Mouse (Mus musculus): ENCODE data around the gene Trcg1.
"Not testable (repeated sequence)": the region's sequence is repeated elsewhere in the genome, so short reads cannot be mapped to it uniquely, and the experiment has no call there.

Gene Trcg1

DNA sequence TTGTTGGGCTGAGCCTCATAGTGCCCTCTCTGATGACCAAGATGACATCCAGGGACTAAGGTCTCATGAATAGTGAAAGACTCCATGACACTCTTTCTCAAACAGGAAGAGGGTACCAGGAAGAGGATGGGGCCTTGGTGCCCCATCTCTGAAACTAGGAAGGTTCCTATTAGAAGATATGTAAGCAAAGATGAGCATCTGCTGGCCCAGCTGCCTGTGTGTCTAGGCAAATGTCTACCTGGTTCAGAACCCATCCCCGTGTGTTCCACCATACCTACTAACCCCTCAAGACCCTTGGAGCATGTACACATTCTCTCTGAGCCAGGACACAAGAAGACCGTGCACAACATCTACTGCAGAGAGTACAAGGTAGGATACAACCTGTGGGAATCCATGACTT is at the start of gene Trcg1:
TSS of gene Trcg1 (plus strand) at position 301 of the 400 bp plus-strand sequence.
- DNase-seq, result no peak

DNA sequence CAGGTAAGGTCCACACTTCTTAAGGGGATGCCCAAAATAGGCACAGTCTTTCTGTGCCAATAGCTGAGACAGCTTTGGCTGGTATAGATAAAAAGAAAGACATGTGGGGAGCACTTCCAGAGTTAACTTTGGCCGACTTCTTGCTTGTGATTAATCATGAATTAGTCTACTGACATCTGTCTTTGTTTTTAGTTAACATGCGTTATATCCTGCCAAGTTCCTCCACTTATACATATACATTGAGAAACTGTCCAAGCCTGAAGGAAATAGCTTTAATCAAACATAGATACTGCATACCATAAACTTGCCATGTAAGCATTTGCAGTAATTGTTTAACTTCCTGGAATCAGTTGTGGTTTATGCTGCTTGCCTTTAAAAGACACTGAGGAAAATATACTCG is 39.6 kb upstream of the Trcg1 start:
- no peak for DNase-seq

DNA sequence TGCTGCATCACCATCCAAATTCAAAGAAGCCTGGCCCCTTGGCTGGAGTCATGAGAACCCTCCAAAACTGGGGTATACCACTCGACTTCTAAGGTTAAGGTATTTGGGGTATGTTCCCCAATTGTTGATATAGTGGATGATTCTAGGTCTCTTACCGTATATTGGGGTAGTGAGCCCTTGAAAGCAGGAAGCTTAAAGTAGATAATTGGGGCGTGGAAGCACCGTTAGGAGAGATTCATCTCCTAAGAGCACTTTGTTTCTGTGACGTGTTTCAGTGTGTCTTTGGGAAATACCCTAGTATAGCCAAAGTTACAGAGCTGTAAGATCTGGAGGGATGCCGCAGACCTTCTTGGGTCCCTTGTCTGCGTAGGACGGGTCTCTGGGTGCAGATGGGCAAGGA is 38.9 kb upstream of the Trcg1 start:
- no peak for DNase-seq

DNA sequence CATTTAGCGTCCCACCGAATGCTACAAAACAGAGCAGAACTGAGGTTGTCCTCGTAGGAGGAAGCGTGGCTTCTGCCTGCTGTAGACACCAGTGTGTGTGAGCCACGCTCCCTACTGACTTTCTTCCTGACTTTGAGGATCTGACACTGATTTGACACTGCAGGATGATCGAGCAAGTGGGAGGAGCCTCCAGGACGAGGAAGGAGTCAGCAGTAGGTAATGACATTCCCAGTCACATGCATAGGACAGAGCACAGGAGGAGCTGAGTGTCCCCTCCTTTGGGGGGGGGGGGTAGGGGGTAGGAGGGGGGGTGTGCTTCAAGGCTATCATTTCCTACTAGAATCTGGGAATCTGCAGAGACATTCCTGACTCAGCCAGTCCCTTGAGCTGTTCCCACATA is 33.4 kb upstream of the Trcg1 start:
- DNase-seq, result no peak

DNA sequence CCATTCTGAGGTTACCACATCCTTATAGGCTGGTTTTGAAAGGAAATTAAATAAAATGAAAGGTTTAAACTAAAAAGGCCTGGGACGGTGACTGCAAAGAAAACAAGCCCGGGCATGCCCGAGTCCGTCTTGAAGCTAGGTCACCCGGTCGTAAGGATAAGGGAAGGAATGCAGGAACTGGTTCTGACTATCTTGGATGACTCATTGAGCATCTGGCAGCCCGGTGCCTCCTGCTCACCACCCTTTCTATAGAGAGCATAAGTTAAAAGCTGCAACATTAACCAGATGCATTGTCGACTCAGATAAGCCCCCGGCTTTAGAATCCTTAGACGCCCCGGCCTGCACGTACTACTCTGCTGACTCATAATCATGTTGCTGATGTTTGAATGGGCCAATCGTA is 32.8 kb upstream of the Trcg1 start:
- DNase-seq, result not testable (repeated sequence)

DNA sequence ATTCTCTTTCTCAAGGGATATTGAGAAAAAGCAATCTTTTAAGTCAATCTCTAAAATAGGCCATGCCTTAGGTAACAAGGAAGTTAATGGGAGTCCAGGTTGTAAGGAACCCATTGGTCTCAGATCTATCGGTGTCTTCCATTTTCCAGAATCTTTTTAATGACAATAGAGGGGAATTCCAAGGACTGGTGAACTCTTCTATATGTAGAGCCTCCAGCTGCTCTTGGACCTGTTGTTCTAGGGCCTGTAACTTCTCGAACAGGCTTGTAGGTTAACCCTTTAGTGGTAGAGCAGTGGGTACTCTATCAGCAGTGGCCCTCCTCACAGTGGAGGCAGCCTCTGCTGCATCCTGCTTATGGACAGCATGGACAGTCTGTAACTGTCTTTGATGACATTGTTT is 29.5 kb upstream of the Trcg1 start:
- DNase-seq, result no peak

DNA sequence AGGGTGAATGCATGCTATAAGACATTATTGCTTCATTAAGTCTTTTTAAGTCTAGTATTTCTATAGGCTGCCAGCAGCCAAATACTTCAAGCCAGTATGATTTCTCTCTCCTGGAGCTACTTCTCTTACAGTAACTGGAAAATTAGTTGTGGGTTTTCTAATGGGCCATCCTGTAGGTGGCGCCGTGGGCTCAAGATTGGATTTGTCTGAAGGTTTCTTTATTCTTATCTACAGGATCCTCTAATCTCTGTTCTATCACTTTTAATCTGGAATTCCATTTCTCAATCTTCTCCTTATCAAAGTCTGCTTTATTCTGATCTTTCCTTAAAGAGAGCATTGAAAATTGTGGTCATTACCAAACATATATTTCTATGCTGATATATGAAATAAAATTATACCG is 27.0 kb upstream of the Trcg1 start:
- DNase-seq, result peak; percentile 20

DNA sequence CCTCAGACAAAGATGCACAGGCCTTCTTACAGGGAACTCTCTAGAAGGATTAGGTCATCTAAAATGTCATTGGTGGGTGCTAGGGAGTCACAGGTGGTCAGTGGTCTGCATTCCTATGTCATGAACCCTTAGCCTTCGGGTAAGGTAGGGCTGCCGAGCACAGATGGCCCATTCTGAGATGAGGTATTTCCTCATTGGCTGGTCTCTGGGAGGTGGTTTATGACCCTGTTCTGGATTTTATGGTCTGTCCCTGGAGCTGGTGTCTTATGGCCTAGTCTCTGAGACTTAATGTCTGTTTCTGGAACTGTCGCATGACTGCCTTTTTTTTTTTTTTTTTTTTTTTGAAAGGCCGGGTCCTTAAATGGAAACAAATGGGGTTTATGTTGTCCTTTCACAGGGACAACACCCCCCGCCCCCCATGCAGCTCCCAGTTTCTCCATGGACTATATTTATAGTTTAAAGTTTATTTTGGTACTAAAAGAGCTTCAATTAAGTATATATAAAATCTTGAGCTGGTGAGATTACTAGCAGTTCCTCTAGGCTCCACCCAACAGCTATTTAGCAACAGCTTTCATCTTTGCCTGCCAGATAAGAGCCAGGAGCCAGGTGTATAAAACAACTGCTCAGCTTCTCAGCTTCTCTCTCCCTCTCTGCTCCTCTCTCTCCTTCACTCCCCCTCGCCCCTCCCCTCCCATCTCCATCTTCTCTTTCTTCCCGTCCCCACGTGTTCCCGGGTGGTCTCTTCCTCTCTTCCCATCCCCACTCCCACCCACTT is 23.7 kb upstream of the Trcg1 start:
- DNase-seq, result no peak

DNA sequence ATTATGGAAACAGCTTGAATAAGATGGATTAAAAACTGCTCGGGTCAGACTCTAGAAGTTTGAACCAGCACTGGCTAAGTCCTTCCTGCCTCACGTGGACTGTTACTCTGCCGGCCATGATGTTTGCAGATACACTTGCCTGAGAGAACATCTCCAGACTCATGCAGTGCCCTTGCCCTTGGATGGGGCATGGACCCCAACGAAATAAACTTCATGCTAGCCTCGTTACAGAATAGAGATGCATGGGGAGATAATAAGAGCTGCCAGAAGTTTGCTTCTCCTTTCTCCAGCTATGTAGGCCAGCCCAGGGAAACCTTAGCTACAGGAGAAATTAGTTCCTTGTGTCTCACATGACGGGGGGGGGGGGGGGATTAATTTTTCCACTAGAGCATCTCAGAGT is 21.9 kb upstream of the Trcg1 start:
- DNase-seq, result no peak

DNA sequence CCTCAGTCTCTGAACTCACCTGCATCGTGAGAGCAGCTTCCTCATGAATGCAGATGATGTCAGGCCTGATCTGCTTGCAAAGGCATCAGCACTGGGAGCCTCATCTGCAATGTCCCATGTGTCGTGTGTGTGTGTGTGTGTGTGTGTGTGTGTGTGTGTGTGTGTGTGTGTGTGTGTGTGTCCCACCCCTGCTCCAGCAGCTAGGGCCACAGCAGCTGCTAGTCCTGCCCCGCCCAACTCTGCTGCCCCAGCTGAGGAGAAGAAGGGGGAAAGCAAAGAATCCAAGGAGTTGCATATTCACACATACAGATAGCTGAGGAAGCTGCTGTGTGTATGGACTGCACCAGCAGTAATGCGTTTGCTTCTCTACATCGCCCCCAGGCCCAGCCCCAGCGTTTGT is 19.1 kb upstream of the Trcg1 start:
- no peak for DNase-seq

DNA sequence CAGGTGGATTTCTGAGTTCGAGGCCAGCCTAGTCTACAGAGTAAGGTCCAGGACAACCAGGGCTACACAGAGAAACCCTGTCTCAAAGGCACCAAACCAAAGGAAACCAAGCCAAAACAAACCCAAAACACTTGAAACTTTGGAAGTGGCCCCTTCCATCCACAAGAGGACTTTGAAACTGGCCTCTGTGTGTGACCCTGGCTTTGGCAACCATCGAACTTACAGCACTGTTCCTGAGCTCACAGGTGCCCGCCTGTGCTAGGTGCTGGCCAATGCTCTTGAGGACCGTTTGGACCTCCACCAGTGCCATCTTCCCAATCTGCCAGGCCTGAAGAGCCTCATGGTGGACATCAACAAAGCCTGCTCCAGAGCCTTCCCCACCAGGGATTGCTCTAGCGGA is 17.6 kb upstream of the Trcg1 start:
- no peak for DNase-seq

DNA sequence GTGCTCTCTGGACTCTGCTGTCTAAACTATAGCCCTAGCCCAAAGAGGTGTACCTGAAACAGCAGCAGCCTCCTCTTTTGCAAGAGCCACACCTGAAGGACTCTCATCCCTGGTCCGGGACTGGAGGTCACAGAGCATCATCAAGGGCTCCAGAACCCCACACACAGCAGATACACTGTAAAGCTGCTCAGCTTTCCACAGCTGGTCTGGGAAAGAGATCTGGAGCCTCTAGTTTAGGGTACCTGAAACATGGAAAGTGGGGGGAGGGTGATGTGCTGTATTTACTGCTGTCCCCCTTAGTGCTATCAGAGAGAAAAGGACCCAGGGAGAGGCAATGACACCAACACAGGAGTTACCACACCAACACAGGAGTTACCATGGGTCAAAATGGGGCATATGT is 16.8 kb upstream of the Trcg1 start:
- DNase-seq, result no peak

DNA sequence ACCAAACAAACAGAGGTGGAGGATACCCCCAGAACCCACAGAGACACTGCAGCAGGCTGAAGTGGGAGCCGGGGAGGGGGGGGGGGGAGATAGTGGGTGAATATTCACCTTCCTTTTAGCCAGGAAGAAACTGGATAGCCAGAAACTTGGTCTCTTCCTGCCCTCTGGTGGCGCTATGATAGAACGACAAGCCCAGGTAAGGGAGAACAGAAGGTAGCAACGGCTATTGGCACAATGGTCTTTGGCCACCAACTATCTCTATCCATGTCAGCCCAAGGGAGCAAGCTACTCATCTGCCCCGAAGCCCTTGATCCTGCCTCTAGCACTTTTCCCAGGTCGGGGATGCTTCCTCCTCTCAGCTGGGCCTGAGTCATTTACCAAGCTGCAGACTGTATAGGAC is 16.0 kb upstream of the Trcg1 start:
- DNase-seq, result no peak

DNA sequence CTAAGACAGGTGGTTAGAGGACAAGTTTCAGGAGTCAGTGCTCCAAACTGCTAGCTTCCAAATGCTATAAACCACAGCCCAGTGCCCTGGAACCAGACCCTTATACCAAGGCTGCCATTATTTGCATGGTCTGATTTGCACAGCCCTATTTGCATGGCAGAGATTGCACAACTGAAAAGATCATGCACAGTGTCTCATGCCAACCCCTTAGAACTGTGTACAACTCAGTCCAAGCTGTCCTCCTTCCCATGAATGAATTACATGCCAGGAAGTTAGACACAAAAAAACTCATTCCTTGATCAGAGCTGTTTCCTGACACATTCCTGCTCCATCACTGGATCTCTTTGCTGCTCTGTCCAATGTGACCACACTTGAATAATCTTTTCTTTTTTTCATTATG is 13.0 kb upstream of the Trcg1 start:
- DNase-seq, result no peak

DNA sequence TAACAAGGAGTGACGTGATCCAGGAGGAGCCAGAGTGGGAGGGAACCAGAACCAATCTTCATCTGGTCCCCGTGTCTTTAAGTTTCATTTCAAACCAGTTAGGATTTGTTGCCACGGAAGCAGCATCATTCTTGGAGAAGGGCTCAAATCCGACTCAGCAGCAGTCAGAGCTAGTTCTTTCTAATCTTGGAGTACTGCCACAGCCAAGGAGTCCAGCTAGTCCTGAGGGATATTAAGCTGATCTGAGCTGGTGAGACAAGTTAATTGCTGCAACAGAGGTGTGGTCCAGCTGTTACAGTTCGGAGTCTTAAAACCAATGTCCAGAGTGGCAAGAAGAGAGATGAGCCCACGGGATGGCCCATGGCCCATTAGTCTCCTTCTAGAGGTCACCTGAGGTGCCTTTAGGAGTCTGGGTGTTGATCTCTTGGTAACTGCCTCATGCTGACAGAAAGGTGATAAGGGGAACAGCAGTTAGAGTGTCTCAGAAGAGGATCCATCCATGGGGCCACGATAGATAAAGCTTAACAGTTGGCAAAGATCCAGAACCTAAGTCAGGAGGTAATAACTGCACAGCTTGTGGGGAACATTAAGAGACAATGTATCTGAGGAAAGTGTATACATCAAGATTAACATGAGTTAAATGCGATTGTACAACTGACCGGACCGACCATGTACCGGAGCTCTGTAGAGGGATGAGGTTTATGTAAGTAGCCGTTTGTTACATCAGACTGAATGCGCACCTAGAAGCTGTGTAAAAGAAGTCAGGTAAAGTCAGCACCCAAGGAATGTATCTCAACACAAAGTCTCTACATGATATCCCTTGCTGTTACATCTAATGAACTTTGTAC is 10.4 kb upstream of the Trcg1 start:
- no peak for DNase-seq

DNA sequence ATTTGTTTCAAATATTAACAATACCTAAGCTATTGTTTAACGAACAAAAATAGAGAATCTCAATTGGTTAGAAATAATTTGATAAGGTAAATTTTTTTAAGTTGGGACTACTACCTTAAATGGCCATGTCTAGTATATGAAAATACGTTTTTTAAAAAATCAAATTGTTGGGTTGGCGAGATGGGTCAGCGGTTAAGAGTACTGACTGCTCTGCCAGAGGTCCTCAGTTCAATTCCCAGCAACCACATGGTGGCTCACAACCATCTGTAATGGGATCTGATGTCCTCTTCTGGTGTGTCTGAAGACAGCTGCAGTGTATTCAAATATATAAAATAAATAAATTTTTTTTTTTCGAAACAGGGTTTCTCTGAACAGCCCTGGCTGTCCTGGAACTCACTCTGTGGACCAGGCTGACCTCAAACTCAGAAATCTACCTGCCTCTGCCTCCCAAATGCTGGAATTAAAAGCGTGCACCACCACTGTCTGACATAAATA is 9.7 kb upstream of the Trcg1 start:
- not testable (repeated sequence) for DNase-seq

DNA sequence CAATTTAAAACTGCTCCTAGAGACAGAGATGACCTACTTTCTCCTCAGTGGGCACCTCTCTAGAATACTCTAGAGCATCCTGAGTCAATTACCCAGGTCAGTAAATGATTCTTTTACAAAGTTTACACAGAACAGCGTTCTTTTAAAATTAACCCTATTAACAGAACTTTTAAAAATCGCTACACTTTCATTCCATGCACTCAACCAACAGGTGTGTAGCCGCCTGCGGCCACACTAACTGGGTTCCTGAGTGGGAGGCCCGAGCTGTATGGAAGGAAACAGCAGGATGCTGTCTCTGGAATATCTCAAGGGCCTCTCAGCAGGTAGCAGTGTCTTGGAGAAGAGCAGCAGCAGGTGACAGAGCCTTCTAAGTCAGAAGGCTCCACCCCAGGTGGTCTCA is 9.2 kb upstream of the Trcg1 start:
- DNase-seq, result no peak

DNA sequence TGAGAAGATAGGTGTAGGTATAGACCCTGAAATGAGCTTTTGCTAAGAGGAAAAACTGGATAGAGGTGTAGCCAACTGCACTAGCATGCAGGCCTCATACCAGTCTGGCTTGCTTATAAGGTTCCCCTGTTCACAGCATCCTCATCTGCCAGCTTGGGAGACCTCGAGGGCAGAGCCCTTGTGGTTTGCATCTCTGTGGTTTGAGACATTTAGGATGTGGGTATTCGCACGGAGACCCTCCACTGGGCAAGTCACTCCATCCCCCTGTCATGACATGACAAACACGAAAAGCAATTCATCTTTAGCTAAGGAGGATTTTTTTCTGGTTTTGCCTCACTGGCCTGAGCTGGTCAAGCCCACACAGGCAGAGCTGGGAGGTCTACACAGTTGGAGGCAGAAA is 8.2 kb upstream of the Trcg1 start:
- no peak for DNase-seq

DNA sequence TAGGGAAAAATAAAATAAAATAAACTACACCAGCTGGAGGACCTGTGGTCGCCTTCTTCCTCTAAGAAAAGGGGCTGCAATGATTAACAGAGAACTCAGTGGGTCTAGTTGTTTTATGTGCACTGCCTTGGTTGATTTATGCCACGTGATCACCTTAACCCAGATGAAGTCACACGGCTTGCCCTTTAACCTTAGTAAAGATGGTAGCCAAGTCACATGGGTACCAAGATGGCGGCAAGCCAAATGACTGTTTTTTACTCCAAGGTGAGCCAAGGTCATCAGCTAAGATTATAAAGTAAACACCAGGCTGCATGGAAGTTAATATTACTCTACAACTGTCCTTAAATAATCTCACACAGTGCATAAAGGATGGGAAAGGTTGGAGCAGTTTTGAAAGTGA is 6.6 kb upstream of the Trcg1 start:
- DNase-seq, result no peak

DNA sequence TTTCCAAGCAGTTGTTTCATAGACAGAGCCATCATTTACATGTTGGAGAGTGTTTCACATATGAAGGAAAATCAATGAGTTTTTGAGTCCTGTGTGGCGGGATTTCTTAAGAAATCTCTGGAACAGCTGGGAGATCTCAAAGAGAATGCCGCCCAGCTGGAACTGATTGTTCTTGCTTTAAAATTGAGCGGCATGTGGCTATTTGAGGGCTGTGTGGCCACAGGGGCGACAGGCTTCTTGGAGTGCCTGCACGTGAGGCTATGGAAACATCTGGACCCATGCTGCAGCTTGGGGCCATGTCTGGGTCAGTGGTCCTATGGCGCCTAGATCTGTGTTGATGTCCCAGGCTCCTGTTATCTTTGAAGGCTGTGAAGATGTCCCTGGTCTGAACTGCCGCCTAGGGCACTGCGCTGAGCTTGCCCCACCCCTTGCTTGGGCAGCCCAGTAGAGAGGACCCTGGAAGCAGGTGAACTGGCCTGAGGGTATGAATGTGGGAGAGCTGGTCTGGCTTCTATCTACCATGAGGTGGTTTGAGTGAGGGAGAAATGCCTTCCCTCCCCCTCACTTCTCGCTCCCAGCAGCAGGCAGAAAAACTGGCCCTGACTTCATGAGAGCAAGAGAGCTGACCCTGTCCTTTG is 6.1 kb upstream of the Trcg1 start:
- no peak for DNase-seq

DNA sequence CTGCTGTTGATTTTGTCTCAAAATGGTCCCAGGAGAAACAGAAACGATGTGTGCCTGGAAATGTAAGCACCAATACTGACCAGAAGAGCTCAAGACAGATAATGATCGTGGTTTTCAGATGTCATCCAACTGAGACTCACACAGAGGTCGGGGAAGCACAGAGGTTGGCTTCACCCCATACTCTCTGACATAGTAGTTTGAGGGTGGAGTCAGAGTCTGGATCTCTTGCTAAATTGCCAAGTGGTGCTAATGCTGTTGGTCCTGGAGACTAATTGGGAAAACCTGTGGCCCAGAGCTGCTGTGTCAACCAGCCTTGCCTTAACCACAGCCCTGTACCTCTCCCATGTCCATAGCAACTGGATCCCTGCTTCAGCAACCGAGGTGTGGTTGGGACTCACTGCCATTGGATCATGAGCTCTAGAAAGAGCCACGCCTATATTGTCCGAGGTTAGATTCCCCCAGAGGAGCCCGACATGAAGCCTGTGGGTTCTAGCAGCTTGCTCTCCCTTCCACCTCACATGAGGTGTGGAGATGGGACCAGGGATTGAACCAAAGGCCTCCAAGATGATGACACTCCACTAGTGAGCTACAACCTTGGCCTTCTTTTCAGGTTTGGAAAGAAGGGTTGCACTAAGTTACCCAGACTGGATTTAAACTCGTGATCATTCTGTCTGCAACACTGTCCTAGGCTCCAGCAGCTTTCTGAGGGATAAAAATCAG is 4.7 kb upstream of the Trcg1 start:
- DNase-seq, result no peak

DNA sequence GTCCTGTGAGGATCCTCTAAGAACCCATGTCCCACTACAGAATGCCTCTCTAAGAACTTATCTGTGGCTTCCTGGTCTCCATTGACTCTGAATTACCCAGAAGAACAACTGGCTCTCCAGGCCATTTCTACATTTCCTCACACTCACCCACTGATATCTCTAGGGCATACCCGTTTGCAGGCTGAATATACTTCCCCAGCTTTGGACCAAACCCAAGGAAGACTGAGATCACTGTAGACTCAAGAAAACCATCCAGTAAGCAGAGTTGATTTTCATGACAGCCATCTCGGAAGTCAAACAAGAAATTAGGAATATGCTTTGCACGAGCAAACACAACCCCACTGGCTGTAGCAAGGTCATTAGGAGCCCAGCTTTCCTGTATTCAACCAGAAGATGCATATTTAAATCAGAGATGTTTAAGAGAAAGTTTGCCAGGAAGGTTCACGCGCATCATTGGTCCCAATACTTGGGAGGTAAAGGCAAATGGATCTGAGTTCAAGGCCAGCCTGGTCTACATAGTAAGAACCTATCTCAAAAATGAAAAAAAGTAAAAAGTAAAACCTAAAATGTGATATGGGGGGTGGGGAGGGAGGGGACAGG is 3.9 kb upstream of the Trcg1 start:
- no peak for DNase-seq

DNA sequence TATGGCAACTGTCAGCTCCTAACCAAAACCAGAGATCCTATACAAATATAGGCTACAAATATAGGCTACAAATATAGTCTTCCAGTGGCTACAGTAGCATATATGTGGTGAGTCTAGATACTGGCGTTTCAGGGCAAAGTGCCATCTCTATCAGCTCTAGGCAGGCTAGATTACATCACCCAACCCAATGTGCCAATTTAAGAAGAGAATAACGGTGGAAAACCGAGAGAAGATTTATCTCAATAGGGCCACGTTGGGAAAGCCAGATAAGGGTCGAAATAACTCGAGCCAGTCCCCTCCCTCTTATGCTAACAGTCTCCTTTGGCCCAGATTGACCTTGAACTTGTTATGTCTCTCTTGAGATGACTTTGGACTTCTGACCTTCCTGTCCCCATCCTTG is 3.2 kb upstream of the Trcg1 start:
- DNase-seq, result no peak

Data from layer of hippocampus, adult 9-11 months (tissue).